Mouse (Mus musculus) adrenal gland, postnatal 4 days (tissue): ENCODE results near the gene Olfr1443. TPM values are rescaled to one million over a fixed set of nuclear protein-coding genes. Genes with fewer than 3 reads are reported as not detected.
"Not testable (repeated sequence)": the region's sequence is repeated elsewhere in the genome, so short reads cannot be mapped to it uniquely, and the experiment has no call there.

Experiments used
- DNase-seq, 2 experiments: peaks; one replicate each; pipeline ENCODE4 v3.0.0; 2021 to 2022; ENCODE audit warnings: low spot score in 2 of 2, mixed read lengths in 2 of 2
- long read RNA-seq, 2 experiments: library from polyadenylated mRNA; stranded (forward); transcript quantifications; one replicate each; pipeline ENCODE4 v2.0.0; 2021
- total RNA-seq, 2 experiments: library from RNA; stranded (reverse); gene quantifications; 2 replicates each; pipeline ENCODE4 v1.2.3; 2021

The Olfr1443 gene
- total RNA-seq, result not detected
- long read RNA-seq, experiment 1, result 0 reads
- long read RNA-seq, experiment 2, result 0 reads

GRCm38 (mm10) chr19:12677812-12678211 lies at the start of gene Olfr1443:
Olfr1443 (plus strand) TSS chr19:12678112.
- no peak for DNase-seq

DNA sequence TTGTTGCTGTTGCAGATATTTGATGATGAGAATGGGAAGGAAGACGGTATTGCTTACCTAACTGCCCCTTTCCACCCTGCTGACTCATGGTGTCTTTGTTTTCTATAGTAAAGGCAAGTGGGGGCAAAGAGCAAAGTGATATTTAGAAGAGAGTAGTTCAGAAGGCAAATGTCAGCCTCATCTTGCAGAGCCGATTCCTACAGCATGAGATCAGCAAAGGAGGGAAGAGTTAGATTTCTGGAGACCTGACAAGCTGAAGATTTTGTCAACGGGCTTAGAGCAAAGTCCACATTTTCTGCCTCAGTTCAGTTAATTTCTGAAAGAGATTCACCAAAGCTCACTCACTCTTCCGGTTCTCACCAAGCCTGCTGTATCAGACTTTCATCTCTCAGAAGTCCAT lies 44.7 kb upstream of the Olfr1443 start, which contains the start of gene Glyat:
Gene Glyat, plus strand, starts transcription at position 133 of the 400 bp plus-strand sequence.
- DNase-seq, result no peak

GRCm38 (mm10) chr19:12634259-12634658 lies 43.7 kb upstream of the Olfr1443 start:
- DNase-seq, result no peak

GRCm38 (mm10) chr19:12634963-12635362 lies 42.9 kb upstream of the Olfr1443 start:
- no peak for DNase-seq

GRCm38 (mm10) chr19:12636863-12637262 lies 41.0 kb upstream of the Olfr1443 start:
- DNase-seq, result no peak

DNA sequence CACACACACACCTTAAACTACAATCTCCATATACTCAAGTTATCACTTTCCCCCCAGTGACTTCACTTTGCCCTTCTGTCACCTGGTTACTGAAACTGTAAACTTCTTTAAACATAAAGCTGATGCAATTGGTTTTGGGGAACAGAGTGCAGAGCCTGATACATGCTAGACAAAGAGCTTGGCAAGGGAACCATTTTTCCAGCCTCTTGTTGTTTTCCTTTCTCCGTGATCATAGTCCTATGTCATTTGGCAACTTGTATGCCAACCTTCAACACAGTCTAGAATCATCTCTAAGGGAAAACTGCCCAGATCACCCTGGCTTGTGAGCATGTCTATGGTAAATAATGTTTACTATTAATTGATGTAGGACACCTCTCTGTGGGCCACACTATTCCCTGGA lies 39.9 kb upstream of the Olfr1443 start:
- DNase-seq, result no peak

DNA sequence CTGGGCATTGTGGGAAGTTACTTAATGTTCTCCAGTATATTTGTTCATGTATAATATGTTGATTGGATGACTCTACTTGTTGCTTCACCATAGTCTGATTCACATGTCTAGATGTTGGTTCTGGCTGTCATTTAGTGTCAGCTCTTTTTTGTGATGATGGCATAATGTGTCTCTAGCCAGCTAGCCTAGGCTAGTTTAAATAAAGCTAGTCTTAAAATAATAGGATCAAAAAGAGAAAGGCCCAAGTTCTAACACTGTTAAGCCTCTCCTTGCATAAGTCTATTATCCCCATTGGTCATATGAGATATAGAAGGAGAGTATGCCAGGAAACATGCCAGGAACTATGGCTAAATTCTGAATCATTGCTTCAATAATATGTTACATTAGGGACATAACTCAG lies 28.4 kb upstream of the Olfr1443 start:
- no peak for DNase-seq

DNA sequence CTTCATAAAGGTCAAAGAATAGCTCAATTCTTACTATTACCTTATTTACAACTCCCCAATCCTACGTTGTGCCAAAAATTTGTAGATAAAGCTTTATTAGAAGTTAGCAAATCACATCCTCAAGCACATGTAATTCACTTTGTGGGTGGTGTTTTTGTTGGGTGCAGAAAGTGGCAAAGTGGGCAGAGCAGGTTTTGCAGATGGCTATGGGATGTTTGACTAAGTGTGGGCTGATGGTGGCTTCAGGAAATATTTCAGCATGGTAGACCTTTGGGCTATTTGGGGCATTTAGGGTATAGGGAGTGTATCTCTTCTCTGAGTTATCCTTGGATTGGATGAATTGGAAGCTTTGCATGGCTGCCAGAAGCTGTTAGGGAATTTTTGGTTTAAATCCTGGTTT lies 11.8 kb upstream of the Olfr1443 start:
- DNase-seq, result no peak

GRCm38 (mm10) chr19:12668601-12669000 lies 9.3 kb upstream of the Olfr1443 start:
- not testable (repeated sequence) for DNase-seq

GRCm38 (mm10) chr19:12670139-12670538 lies 7.8 kb upstream of the Olfr1443 start, which contains the start of gene Olfr1442:
Olfr1442 (plus strand) TSS chr19:12670439.
- DNase-seq, result no peak

GRCm38 (mm10) chr19:12671051-12671450 lies 6.9 kb upstream of the Olfr1443 start:
- DNase-seq, result no peak

- DNase-seq, result no peak
Measured at GRCm38 (mm10) chr19:12684638-12685037, 6.7 kb downstream of the Olfr1443 start.

DNA sequence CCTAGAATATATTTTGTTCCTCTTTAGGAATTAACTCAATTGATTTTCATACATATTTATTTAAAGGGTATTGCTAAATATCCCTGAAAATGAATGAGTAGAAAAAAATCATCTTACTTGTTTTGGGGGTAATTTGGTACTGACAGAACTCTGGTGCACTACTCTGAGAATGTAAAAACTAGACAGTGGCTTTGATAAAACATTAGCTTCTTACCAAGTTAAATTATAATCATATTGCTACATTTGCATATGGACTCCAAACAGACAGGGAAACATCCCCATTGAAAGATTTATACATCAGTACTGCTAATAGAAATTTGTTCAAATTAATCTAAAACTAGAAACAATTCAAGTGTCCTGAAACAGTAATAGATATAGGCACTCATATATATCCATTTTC lies 7.3 kb downstream of the Olfr1443 start:
- DNase-seq, result no peak

GRCm38 (mm10) chr19:12695590-12695989 lies 17.7 kb downstream of the Olfr1443 start, which contains the start of gene Keg1:
Keg1 (plus strand) TSS chr19:12695786.
- DNase-seq, result no peak

DNA sequence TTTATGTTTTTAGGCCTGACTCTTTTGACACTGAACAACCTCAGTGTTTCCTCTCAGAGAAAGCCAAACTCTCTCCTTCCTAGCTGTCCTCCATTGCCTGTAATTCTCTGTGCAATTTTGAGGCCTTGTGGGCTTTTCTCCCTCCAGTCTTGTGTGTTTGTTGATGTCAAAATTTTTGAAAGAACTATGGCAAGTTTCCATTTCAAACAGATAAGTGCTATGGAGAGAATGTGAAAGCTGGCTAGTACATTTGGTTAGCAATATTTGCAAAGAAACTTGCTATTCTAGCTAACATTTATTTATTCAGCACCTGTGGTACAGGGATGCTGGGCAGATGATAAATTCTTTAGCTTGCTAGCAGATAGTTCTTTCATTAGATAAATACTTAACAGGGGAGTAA lies 18.3 kb downstream of the Olfr1443 start:
- DNase-seq, result no peak

DNA sequence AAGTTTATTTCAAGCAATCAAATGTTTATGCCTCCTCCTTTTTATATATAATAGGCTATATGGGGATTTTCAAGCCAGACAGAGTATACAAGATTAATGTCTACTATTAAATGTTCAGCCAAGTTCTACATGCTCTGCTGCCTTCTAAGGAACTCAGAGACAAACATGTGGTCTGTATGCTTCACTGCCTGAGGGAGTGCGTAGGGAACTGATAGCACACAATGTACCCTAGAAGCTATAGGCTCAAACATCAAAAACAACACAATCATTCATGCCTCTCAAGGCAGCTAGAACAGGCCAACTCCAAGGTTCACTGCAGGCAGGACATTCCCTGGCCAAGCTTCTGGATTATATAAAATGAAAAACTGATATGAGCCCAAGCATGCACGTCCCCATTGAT lies 30.5 kb downstream of the Olfr1443 start:
- DNase-seq, result no peak

DNA sequence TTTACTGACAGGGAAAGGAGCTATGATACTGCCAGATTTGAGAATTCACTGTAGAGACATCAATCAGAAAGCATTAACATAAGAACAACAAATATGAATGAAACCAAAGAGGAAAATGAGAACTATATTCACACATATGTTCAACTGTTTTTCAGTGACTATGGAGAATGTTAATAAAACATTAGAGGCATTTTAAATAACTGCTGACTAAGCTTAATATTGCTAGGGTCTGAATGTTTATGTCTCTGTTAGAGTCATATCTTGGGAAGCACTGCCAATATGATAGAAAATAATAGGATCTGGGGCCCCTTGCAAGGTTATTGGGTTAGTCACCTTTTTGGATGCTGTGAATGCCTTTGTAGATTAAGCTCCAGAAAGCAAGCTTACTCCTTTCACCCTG lies 31.1 kb downstream of the Olfr1443 start:
- no peak for DNase-seq

DNA sequence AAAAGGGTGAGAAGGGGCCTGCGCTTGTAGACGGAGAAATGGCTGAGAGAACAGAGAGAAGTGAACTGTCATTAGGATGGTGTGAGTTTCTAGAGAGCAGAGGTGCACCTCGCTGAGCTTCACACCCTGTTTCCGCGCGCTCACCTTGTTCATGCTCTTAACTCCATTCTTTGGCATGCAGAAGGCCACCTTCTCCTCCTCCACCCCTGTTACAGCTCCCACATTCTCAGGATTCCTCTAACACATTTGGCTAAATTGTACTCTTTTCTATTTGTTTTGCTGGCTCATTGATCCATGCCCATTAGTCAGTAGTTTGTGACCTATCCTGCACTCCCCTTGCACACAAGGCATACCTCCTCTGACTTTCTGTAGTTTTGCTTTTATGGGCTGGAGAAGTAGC lies 41.3 kb downstream of the Olfr1443 start:
- DNase-seq, result no peak

DNA sequence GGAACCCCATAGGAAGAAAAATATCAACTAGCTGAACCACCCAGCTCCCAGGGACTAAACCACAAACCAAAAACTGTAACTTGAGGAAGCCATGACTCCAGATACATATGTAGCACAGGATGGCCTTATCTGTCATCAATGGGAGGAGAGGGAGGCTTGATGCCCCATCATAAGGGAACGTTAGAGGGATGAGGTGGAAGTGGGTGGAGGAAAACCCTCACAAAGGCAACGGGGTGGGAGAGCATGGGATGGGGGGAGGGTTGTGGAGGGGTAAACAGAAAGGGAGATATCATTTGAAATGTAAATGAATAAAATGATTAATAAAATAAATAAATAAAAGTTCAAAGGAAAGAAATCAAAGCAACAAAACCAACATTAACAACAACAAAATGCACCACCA lies 42.6 kb downstream of the Olfr1443 start:
- DNase-seq, result no peak

GRCm38 (mm10) chr19:12720919-12721318 lies 43.0 kb downstream of the Olfr1443 start:
- not testable (repeated sequence) for DNase-seq

- DNase-seq, result not testable (repeated sequence)
Measured at GRCm38 (mm10) chr19:12721596-12721995, 43.7 kb downstream of the Olfr1443 start.

DNA sequence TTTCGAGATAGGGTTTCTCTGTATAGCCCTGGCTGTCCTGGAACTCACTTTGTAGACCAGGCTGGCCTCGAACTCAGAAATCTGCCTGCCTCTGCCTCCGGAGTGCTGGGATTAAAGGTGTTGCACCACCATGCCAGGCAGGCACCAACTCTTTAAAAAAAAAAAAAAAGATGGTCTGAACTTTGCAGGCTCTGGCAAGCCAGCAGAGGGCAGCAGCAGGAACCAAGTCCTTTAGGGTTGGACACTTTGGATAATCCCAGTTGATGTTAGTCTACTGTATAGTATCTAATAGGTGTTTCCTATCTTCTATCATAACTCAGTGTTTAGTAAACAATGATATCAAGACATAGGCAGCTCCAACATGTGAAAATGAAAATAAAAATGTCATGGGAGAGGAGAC lies 44.4 kb downstream of the Olfr1443 start:
- no peak for DNase-seq

DNA sequence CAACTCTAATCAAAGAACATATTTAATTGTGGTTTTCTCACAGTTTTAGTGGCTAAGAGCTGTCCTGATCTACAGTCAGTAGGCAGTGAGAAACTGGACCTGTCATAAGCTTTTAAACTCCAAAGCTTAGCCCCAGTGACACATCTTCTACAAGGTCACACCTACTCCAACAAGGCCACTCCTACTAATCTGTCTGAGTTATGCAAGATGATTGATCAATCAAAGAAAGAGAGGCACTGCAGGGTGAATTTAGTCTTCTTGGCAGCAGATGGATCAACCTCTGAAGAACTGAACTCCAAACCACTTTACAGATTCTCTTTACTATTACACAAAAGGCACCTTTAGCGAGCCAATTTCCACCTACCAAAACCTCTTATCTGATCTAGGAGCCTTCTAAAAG lies 47.9 kb downstream of the Olfr1443 start:
- no peak for DNase-seq

GRCm38 (mm10) chr19:12731036-12731435 lies 53.1 kb downstream of the Olfr1443 start:
- DNase-seq, result no peak
